Mouse (Mus musculus) lung, adult 18-20 months (tissue): ENCODE data around the gene Il4i1.

Source experiments
- DNase-seq, 2 experiments: peaks; one replicate each; pipeline ENCODE4 v3.0.0; 2022; ENCODE audit warnings: mixed read lengths in 2 of 2

Il4i1 gene

DNA sequence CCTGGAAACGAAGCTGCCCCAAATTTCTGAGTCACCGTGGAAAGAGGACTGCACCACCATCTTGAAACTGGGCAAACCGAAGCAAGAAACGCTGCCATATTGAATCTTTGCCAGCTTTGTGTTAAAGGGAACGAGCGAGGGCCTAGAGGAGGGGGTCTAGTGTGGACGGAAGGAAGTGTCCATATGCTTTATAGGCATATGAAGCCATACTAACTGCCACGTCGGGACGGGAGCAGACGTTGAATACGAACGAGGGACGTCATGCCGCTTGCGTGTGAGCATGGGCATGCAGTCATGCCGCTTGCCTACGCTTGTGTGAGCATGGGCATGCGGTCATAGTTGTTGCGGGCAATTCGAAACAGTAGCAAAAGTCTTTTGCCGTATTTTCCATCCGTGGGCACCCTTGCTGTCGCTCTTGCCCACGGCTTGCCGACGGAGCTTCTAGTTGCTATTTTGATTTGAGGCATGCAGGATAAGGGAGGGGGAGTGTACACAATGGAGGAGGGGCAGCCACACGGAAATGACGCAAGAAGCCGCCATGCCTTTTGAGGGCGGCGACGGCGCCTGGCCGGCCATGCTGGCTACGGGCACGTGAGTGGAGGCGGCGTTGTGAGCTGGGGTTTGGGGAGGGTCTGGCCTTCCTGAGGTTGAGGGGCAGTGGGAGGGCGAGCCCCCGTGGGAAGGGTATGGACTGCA is 33.4 kb downstream of the Il4i1 start:
- DNase-seq: peak; percentile 93 to 94

DNA sequence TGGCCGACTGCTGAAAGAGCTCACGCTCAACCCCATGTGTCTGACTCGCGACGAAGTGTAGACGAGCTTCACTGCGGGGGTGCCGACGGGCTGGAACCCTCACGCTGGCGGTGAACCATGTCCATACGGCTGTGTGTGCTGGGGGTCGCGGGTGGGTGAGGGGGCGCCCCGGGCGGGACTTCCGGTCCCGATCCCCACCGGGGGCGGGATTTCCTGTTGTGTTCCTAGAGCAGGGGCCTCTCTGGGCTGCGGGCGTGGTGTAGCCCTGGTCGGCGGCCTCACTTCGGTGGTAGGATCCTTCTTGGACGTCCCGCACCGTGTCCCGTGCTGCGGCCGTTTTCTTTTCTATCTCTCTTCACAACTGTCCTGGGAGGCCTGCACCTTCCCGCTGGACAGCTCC is 34.0 kb downstream of the Il4i1 start:
- peak; percentile 72 to 78 for DNase-seq

DNA sequence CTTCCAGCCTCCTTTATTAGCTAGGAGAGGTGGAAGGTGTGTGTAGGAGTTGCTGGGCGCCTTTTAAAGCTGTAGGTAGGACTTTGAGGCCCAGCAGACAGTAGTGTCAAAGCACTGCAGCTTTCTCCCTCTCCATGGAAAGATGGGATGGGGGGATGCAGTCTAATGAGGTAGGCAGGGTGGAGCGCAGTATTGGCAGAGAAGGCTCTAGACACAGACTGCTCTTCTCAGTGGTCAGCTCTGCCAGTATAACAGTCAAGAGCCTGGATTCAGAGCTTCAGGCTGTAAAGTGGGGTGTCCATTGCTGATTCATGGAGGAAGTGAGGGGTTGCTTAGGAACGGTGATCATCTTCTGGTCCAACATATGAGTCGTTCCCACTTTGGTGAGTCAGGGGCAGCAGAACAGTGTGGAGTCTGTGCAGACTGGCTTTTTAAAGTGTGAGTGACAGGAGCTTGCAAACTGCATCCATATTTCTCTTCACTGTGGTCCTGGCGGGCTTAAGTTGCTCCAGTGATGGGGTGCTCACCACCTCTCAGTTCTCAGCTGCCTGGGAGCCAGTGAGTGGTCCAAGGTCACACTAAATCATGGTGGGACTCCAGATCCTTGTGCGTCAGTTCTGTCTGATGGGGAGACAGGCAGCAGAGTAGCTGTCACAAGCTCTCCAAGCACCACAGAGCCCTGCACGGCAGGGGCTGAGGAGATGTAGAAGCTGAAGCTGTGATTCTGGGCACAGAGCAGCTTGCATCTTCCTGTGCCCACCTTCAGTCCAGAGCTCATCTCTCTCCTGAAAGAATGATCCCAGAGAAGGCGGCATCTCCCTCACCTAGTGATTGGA is 34.8 kb downstream of the Il4i1 start:
- DNase-seq: no peak

DNA sequence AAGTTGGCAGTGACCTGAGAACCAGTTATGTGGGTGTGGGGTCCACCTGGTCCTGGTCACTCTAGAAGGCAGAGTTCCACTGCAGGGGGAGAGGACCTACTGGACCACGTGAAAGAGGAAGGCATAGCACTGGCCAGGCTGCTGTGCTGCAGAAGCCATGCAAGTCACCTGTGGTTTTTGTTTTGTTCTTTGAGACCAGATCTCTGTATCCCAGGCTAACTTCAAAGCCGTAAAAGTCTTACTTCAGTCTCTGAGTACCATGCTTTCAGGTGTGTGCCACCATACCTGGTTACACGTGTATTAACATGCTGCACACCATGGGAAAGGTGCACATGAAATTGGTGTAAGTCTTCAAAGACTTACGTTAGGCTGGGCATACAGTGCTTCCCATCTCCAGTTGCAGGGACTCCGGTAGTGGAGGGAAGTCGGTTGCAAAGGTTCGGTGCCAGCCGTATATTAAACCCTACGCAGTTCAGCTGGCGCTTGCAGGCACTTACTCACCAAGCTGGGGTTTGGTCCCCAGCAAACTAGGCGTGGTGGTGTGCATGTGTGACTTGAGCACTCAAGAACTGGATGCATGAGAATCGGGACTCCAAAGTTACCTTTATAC is 35.5 kb downstream of the Il4i1 start:
- no peak for DNase-seq

DNA sequence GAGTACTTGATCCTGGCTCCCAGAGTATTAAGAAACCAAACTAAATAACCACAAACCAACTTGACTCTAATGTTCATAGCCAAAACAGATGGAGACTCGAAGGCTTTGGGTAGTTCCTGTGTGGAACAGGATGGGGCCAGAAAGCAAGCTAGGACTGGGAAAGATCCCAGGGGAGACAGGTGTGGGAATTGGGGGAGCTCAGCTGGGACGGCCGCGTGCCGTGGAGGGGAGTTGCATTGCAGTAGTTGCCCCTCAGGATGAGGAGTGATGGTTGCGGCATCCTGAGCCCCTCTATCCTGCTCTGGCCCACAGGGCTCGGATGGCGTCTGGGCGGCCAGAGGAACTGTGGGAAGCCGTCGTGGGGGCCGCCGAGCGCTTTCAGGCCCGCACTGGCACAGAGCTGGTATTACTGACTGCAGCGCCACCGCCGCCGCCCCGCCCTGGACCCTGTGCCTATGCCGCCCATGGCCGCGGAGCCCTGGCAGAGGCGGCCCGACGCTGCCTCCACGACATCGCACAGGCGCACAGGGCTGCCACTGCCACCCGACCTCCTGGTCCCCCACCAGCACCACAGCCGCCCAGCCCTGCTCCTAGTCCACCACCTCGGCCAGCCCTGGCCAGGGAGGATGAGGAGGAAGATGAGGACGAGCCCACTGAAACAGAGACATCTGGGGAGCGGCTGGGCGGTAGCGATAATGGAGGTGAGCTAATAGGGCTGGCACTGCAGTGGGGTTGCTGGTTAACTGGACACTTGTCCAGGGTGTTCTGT is 36.3 kb downstream of the Il4i1 start:
- no peak for DNase-seq

DNA sequence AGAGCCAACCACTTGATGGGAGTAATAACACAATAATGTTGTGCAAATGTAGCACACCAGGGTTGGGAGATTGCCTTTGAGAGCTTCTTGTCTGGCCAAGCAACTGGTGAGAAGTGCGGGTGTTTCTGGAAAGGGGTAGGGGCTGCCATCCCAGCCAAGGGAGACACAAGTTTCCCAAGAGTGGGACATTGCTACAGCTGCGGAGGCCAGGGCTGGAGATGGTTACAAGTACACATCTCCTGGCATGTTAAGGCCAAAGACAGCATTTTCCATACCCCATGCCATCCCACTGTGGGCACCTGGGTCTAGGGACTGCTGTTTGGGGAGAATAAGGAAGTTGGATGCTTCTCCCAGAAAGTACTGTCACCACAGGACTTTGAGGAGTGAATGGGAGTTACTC is 36.9 kb downstream of the Il4i1 start:
- DNase-seq: no peak

DNA sequence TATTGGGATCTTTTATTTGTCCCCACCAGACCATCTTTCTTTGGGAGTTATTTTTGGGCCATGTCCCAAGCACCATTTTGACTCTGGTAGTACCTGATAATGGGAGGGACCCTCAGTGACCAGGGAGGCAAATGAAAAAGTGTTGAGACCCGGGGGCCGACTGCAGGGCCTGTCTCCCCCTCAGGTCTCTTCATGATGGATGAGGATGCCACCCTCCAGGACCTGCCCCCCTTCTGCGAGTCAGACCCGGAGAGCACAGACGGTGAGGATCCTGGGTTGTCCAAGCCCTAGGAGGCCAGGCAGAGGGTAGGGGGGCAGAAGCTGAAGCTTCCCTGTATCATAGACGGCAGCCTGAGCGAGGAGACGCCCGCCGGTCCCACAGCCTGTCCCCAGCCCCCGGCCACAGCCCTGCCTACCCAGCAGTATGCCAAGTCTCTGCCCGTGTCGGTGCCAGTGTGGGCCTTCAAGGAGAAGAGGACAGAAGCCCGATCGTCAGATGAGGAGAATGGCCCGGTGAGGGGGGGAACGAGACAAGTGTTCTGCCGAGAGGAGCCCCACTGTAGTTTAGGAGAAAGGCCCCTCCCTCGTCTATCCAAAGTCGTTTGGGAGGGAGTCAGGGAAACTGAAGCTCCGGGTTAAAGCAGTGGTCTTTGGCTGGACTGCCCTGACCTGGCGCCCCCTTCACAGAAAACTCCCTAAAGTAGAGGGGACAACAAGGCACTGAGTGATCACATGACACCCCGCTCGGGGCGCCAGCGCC is 37.6 kb downstream of the Il4i1 start:
- DNase-seq: no peak

DNA sequence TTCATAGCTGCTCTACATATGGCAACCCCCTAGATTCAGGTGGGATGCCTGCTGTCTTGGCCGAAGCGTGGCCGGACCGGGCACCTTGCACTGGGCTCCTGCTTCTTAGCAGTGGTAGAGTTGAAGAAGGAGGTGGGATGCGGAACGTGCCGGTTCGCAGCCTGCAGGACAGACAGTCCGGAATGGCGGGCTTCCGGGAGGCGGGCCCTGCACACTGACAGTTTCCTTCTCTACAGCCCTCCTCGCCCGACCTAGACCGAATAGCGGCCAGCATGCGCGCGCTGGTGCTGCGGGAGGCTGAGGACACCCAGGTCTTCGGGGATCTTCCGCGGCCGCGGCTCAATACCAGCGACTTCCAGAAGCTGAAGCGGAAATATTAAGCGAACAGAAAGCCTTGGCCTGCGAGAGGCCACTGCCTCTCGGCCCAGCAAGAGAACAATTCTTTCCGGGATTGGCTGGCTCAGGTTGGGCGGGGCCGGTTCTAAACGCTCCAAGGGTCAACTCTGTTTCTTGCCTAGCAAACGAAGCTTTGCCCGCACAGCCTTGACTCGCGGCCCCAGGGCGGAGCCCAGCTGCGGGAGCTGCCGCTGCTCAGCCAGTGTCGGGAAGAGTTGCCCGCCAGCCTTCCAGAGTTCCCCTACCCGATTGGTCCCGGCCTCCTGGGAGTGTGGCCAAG is 38.3 kb downstream of the Il4i1 start:
- DNase-seq: peak; percentile 91 to 93

DNA sequence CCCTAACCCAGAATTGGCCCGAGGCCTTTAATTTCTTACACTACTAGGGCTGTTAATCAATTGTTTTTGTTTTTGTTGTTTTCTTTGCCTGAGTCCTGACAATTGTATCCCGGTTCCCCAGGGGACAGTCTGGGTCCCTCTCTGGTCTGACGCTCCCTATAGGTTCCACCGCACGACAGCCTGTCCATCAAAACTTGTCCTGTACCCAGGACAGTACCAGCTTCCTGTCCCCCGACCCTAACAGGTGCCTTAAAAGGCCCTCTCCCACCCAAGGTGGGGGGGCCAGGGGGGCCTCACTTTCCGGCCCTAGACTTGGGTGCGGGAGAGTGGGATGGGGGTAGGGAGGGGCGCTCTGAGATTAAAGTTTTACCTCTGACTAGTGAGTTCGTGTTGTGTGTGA is 38.8 kb downstream of the Il4i1 start:
- no peak for DNase-seq

DNA sequence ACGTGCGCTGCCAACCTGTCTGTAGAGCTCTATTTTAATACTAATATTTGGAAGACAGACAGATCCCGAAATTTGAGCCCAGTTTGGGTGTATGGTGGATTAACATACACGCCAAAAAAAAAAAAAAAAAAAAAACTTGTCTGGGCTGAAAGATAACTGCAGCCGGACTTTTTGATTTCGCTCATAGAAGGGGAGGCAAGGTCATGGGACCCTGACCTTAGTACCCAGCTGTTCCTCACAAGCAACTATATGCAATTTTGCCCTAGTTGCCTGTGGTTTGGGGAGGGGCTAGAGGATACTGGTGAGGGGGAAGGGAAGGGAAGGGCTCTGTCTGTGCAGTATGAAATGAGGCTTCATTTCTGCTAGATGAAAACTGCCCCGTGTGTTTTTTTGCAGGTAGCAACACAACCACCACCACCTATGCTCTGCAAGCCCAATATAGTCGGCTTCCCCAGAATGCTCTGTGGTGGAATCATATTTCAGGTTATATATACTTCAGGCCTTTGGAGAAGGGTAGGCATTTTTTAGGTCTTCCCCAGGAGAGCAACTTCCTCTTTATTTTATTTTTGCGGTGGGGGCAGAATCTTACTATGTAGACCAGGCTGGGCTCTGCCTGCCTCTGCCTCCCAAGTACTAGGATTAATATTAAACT is 40.2 kb downstream of the Il4i1 start:
- DNase-seq: no peak

DNA sequence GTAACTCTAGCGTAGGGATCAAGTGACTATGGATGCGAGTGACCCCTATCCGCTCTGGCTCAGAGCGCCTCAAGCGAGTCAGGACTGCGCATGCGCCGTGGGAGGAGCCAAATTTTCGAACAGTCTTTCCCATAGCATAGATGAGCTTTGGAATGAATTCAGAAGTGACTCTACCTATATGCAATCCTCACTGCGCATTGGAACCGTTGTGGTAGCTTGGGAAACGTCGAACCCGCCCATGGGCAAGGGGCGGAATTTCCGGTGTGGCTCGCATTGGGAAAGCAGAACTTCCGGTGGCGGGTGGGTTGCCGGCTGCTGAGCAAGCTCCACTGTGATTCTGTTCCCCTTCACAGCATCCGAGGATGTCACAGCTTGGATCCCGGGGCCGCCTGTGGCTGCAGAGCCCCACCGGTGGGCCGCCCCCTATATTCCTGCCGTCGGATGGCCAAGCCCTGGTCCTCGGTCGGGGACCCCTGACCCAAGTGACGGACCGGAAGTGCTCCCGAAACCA is 40.9 kb downstream of the Il4i1 start, which contains the start of gene Pnkp:
Gene Pnkp (plus strand): TSS at position 98 of the 511 bp plus-strand sequence.
- DNase-seq: peak; percentile 86 to 89

DNA sequence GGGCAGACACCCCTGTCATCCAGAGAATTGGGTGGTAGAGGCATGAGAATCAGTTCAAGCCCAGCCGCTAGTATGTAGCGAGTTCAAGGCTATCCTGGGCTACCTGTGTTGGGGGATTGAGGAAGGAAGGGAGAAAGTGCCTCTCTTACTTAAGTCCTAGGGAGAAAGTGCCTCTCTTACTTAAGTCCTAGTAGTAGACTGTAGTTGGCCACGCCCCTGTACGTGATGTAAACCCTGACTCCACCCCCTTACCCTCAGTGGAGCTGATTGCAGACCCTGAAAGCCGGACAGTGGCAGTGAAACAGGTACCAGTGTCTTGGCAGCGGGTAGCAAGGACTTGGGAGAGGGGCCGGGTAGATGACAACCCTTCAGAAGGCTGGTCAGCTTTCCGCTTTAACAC is 41.7 kb downstream of the Il4i1 start:
- DNase-seq: peak; percentile 59 to 63

DNA sequence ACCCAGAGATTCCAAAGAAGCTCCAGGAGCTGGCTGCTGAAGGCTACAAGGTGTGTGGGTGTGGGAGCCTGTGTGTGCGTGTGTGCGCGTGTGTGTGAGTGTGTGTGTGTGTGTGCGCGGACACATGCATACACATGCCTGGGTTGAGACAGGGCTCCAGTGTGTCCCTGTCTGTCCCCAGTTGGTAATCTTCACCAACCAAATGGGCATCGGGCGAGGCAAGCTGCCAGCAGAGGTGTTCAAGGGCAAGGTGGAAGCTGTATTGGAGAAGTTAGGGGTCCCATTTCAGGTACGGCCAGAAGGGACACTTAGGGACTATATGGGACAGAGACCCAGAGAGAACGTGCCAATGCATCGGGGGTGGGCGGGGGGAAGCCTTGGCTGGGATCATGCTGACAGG is 43.7 kb downstream of the Il4i1 start:
- no peak for DNase-seq

DNA sequence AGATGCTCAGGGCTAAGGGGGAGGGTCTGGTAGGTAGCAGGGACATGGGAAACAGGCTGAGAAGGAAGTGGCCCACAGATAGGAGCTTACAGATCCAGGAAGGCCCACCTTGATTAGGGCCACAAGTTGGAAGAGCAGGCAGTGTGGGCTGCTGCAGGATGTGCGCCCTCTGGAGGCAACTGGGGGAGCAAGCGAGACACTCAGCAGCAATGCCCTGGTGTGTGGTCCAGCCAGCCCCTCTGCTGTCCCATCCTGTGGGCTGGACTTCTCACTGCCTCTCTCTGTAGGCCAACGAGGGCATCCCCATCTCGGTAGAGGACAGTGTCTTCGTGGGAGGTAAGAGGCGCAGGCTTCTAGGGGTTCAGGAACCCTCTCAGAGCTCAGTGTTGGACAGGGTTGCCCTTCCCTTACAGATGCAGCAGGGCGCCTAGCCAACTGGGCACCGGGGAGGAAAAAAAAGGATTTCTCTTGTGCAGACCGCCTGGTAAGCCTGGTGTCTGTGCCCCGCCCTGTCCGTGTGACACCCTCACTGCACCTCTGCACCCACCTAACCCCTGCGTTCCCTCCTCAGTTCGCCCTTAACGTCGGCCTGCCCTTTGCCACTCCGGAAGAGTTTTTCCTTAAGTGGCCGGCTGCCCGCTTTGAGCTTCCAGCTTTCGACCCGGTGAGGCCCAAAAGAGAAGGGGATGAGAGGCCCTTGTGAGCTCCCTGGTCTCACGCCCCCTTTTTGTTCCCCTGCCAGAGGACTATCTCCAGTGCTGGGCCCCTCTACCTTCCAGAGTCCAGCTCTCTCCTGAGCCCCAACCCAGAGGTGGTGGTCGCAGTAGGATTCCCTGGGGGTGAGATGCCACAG is 44.6 kb downstream of the Il4i1 start:
- DNase-seq: peak; percentile 43 to 57

DNA sequence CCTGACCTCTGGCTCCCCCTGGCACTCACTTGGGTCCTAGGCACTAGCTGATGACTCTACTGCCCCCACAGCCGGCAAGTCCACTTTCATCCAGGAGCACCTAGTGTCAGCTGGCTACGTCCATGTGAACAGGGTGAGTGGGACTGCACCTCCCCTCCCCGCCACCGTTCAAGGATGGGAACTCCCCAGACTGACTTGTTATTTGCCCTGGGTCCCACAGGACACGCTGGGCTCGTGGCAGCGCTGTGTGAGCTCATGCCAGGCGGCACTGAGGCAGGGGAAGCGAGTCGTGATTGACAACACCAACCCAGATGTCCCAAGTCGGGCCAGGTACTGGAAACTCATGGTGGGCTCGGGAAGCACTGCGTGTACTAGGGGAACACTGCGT is 45.2 kb downstream of the Il4i1 start:
- no peak for DNase-seq

DNA sequence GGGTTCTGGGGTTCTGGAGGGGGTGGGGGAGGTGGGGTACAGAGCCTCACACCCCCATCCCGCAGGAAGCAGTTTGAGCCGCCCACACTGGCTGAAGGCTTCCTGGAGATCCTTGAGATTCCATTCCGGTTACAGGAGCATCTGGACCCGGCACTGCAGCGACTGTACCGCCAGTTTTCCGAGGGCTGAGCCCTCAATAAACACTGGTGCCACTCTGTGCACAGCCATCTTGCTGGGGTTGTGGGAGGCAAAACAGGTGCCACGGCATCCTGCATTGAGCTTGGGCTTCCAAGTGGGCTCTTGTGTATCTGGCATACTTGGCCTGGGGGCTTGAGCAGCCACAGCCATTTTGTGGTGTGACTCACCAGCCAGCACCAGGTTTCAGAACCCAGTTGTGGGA is 46.2 kb downstream of the Il4i1 start:
- DNase-seq: no peak

DNA sequence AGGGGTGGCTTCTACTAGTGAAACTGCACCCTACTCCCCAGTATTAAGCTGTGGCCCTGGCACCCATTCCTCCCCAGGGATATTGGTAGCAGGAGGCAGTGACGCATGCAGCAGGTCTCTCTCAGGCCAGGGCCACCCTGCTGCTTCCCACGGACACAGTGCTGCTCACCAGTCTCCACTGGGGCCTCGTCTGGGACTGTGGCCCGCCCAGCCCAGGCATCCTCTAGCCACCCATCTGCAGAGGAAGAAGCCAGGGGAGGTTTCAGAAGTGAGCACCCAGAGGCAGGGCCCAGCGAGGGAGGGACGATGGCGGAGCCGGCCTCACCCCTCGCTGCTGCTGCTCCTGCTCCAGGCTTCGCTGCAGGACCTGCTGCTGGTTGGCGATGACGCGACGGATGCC is 47.0 kb downstream of the Il4i1 start:
- no peak for DNase-seq

DNA sequence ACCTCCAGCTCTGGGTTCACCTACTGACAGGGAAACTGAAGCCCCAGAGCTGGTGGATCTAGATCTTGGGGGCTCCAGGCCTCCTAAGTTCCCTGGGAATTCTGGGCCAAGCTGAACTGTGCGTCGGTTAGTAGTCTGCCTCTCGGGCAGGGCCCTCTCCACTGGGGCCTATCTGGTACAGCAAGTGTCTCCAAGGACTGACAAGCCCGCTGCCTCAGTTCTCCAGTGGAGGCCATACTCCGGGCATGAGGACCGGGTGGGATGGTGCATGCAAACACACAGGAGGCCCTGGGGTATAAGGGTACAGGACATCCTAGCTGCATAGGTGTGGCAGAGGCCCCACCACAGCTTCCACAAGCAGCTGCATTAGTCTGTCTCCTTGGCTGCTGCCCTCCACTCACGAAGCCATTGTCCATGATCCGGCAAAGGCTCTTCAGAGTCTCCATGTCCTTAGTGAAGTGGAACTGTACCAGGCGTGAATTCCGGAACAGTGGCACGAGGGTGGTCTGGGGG is 47.9 kb downstream of the Il4i1 start:
- DNase-seq: no peak
